Mouse (Mus musculus): ENCODE measurements around the gene Kansl1. TPM values are rescaled to one million over a fixed set of nuclear protein-coding genes. Genes with fewer than 3 reads are reported as not detected.

Kansl1 gene
- total RNA-seq, 2 experiments from 2014 or later, result 29.6 to 64.0 TPM

GRCm38 (mm10) chr11:104315703-104316102 is 153.0 kb downstream of the Kansl1 start:
- peak; percentile 72 for ATAC-seq (replicated peaks; ENCODE audit: poor library complexity)

GRCm38 (mm10) chr11:104311643-104312042 is 157.0 kb downstream of the Kansl1 start:
- peak; percentile 41 for ATAC-seq (replicated peaks; ENCODE audit: poor library complexity)

- peak; percentile 82 for ATAC-seq (replicated peaks; ENCODE audit: poor library complexity)
Measured at GRCm38 (mm10) chr11:104310226-104310887, 158.3 kb downstream of the Kansl1 start.

GRCm38 (mm10) chr11:104309377-104310225 is 159.1 kb downstream of the Kansl1 start:
- no peak for ATAC-seq (replicated peaks; ENCODE audit: poor library complexity)

GRCm38 (mm10) chr11:104307136-104307535 is 161.5 kb downstream of the Kansl1 start:
- ATAC-seq (replicated peaks; ENCODE audit: poor library complexity), result no peak

GRCm38 (mm10) chr11:104306483-104306882 is 162.2 kb downstream of the Kansl1 start:
- ATAC-seq (replicated peaks; ENCODE audit: poor library complexity), result no peak

- no peak for ATAC-seq (replicated peaks; ENCODE audit: poor library complexity)
Measured at GRCm38 (mm10) chr11:104305711-104306110, 162.9 kb downstream of the Kansl1 start.

- ATAC-seq (replicated peaks; ENCODE audit: poor library complexity), result peak; percentile 62
Measured at GRCm38 (mm10) chr11:104303088-104303960, 165.3 kb downstream of the Kansl1 start.

GRCm38 (mm10) chr11:104302628-104303027 is 166.0 kb downstream of the Kansl1 start:
- ATAC-seq (replicated peaks; ENCODE audit: poor library complexity), result peak; percentile 32; the same call in 1 of the 2 replicates

GRCm38 (mm10) chr11:104297671-104298070 is 171.0 kb downstream of the Kansl1 start:
- ATAC-seq (replicated peaks; ENCODE audit: poor library complexity), result no peak

- ATAC-seq (replicated peaks; ENCODE audit: poor library complexity), result no peak
Measured at GRCm38 (mm10) chr11:104295656-104296055, 173.0 kb downstream of the Kansl1 start.

- ATAC-seq (replicated peaks; ENCODE audit: poor library complexity), result no peak
Measured at GRCm38 (mm10) chr11:104295145-104295544, 173.5 kb downstream of the Kansl1 start.

GRCm38 (mm10) chr11:104293241-104293640 is 175.4 kb downstream of the Kansl1 start:
- ATAC-seq (replicated peaks; ENCODE audit: poor library complexity), result peak; percentile 60

GRCm38 (mm10) chr11:104292443-104293220 is 176.0 kb downstream of the Kansl1 start:
- peak; percentile 1; the same call in 1 of the 2 replicates for ATAC-seq (replicated peaks; ENCODE audit: poor library complexity)

GRCm38 (mm10) chr11:104289199-104290031 is 179.2 kb downstream of the Kansl1 start:
- ATAC-seq (replicated peaks; ENCODE audit: poor library complexity), result peak; percentile 74

GRCm38 (mm10) chr11:104288835-104289198 is 179.8 kb downstream of the Kansl1 start:
- ATAC-seq (replicated peaks; ENCODE audit: poor library complexity), result no peak

- no peak for ATAC-seq (replicated peaks; ENCODE audit: poor library complexity)
Measured at GRCm38 (mm10) chr11:104287113-104287512, 181.5 kb downstream of the Kansl1 start.
